Mouse (Mus musculus): Measurements from ENCODE around the gene Dusp11. TPM values are rescaled to one million over a fixed set of nuclear protein-coding genes. Genes with fewer than 3 reads are reported as not detected.
"Not testable (repeated sequence)": the region's sequence is repeated elsewhere in the genome, so short reads cannot be mapped to it uniquely, and the experiment has no call there.

Dusp11 gene
- polyA plus RNA-seq (2014; fragmentation: Nextera tagmentation; extraction: Ambion mirVana), result 35.2 and 44.3 TPM in 2 replicates

GRCm38 (mm10) chr6:85961101-85962091 lies at the start of gene Dusp11:
Dusp11 (minus strand) TSS chr6:85961667.
- H3K36me3 ChIP-seq (ENCODE audit: control insufficient read depth, insufficient read depth, low read length), result peaks cover 22% of the 10 kb centered on the region
- no peaks in the 10 kb centered on the region for H3K27me3 ChIP-seq (replicated peaks; ENCODE audit: control insufficient read depth, insufficient read depth, low read length)
- H3K9ac ChIP-seq (ENCODE audit: low read length), result peak within 1 kb of the TSS; percentile 90
- H3K4me1 ChIP-seq (ENCODE audit: control insufficient read depth, insufficient read depth, low read length), result peaks cover 6% of the 10 kb centered on the region
- no peaks in the 10 kb centered on the region for H3K9me3 ChIP-seq (replicated peaks; ENCODE audit: control insufficient read depth, low read length)
- DNase-seq (ENCODE audit: low spot score), result peak; percentile 97
- H3K4me3 ChIP-seq (ENCODE audit: low read depth, low read length), result peak within 1 kb of the TSS; percentile 84
- peak; percentile 99 for ATAC-seq
- peak within 1 kb of the TSS; percentile 70 for H3K4me2 ChIP-seq (ENCODE audit: low read length)
- peak within 1 kb of the TSS; percentile 88 for H3K27ac ChIP-seq (ENCODE audit: low read depth, low read length)
- under 1% methylated on average over 70 of the region's 70 CpGs for WGBS

- H3K27ac ChIP-seq (ENCODE audit: low read depth, low read length), result no peak overlapping the region
- no peak overlapping the region for H3K9ac ChIP-seq (ENCODE audit: low read length)
- H3K9me3 ChIP-seq (replicated peaks; ENCODE audit: control insufficient read depth, low read length), result no peaks in the 10 kb centered on the region
- peak; percentile 80 for DNase-seq (ENCODE audit: low spot score)
- H3K4me1 ChIP-seq (ENCODE audit: control insufficient read depth, insufficient read depth, low read length), result no peaks in the 10 kb centered on the region
- H3K4me2 ChIP-seq (ENCODE audit: low read length), result no peak overlapping the region
- H3K4me3 ChIP-seq (ENCODE audit: low read depth, low read length), result no peak overlapping the region
- no peaks in the 10 kb centered on the region for H3K27me3 ChIP-seq (replicated peaks; ENCODE audit: control insufficient read depth, insufficient read depth, low read length)
- no peaks in the 10 kb centered on the region for H3K36me3 ChIP-seq (ENCODE audit: control insufficient read depth, insufficient read depth, low read length)
- WGBS, result 39% methylated on average over 4 of the region's 4 CpGs
- peak; percentile 54; the same call in 1 of the 2 replicates for ATAC-seq
Measured at GRCm38 (mm10) chr6:86009980-86010379, 48.5 kb upstream of the Dusp11 start.

GRCm38 (mm10) chr6:86004271-86005148 lies 43.0 kb upstream of the Dusp11 start:
- Histone ChIP-seq H3K27me3 (replicated peaks; ENCODE audit: control insufficient read depth, insufficient read depth, low read length) (no peaks in the 10 kb centered on the region), H3K4me3 (ENCODE audit: low read depth, low read length) (no peak overlapping the region), H3K27ac (ENCODE audit: low read depth, low read length) (no peak overlapping the region), H3K9me3 (replicated peaks; ENCODE audit: control insufficient read depth, low read length) (no peaks in the 10 kb centered on the region), H3K9ac (ENCODE audit: low read length) (no peak overlapping the region), H3K4me2 (ENCODE audit: low read length) (peak overlapping the region; percentile 39; the same call in 1 of the 2 replicates), H3K4me1 (ENCODE audit: control insufficient read depth, insufficient read depth, low read length) (no peaks in the 10 kb centered on the region), H3K36me3 (ENCODE audit: control insufficient read depth, insufficient read depth, low read length) (no peaks in the 10 kb centered on the region)
- DNase-seq (ENCODE audit: low spot score), result peak; percentile 94
- WGBS, result 14% methylated on average over 18 of the region's 18 CpGs
- peak; percentile 92 for ATAC-seq

- Histone ChIP-seq H3K27ac (ENCODE audit: low read depth, low read length) (no peak overlapping the region), H3K4me2 (ENCODE audit: low read length) (no peak overlapping the region), H3K4me3 (ENCODE audit: low read depth, low read length) (no peak overlapping the region), H3K36me3 (ENCODE audit: control insufficient read depth, insufficient read depth, low read length) (no peaks in the 10 kb centered on the region), H3K9me3 (replicated peaks; ENCODE audit: control insufficient read depth, low read length) (no peaks in the 10 kb centered on the region), H3K27me3 (replicated peaks; ENCODE audit: control insufficient read depth, insufficient read depth, low read length) (no peaks in the 10 kb centered on the region), H3K9ac (ENCODE audit: low read length) (no peak overlapping the region), H3K4me1 (ENCODE audit: control insufficient read depth, insufficient read depth, low read length) (no peaks in the 10 kb centered on the region)
- ATAC-seq (no peak), DNase-seq (ENCODE audit: low spot score) (no peak)
- 72% methylated on average over 18 of the region's 18 CpGs for WGBS
Measured at GRCm38 (mm10) chr6:86003405-86003925, 42.0 kb upstream of the Dusp11 start.

GRCm38 (mm10) chr6:85990774-85991173 lies 29.3 kb upstream of the Dusp11 start:
- not testable (repeated sequence) for ATAC-seq; H3K27ac ChIP-seq (ENCODE audit: low read depth, low read length); H3K9ac ChIP-seq (ENCODE audit: low read length); H3K4me3 ChIP-seq (ENCODE audit: low read depth, low read length); H3K4me2 ChIP-seq (ENCODE audit: low read length); H3K36me3 ChIP-seq (ENCODE audit: control insufficient read depth, insufficient read depth, low read length); H3K27me3 ChIP-seq (replicated peaks; ENCODE audit: control insufficient read depth, insufficient read depth, low read length); DNase-seq (ENCODE audit: low spot score); H3K4me1 ChIP-seq (ENCODE audit: control insufficient read depth, insufficient read depth, low read length); H3K9me3 ChIP-seq (replicated peaks; ENCODE audit: control insufficient read depth, low read length)
- WGBS, result 93% methylated on average over 5 of the region's 5 CpGs

GRCm38 (mm10) chr6:85989570-85989969 lies 28.1 kb upstream of the Dusp11 start:
- ATAC-seq; H3K9ac ChIP-seq (ENCODE audit: low read length): not testable (repeated sequence)
- 86% methylated on average over 5 of the region's 5 CpGs for WGBS

GRCm38 (mm10) chr6:85984351-85984750 lies 22.9 kb upstream of the Dusp11 start:
- no peak overlapping the region for H3K9ac ChIP-seq (ENCODE audit: low read length)
- H3K4me1 ChIP-seq (ENCODE audit: control insufficient read depth, insufficient read depth, low read length), result no peaks in the 10 kb centered on the region
- WGBS, result 79% methylated on average over 8 of the region's 8 CpGs
- no peak overlapping the region for H3K4me3 ChIP-seq (ENCODE audit: low read depth, low read length)
- no peaks in the 10 kb centered on the region for H3K36me3 ChIP-seq (ENCODE audit: control insufficient read depth, insufficient read depth, low read length)
- DNase-seq (ENCODE audit: low spot score), result no peak
- H3K27ac ChIP-seq (ENCODE audit: low read depth, low read length), result no peak overlapping the region
- no peak overlapping the region for H3K4me2 ChIP-seq (ENCODE audit: low read length)
- no peaks in the 10 kb centered on the region for H3K9me3 ChIP-seq (replicated peaks; ENCODE audit: control insufficient read depth, low read length)
- H3K27me3 ChIP-seq (replicated peaks; ENCODE audit: control insufficient read depth, insufficient read depth, low read length), result no peaks in the 10 kb centered on the region
- ATAC-seq, result no peak

More at GRCm38 (mm10) chr6:85989570-85989969, 28.1 kb upstream of the Dusp11 start:
- not testable (repeated sequence) for H3K27ac ChIP-seq (ENCODE audit: low read depth, low read length); H3K27me3 ChIP-seq (replicated peaks; ENCODE audit: control insufficient read depth, insufficient read depth, low read length); H3K4me2 ChIP-seq (ENCODE audit: low read length); H3K4me3 ChIP-seq (ENCODE audit: low read depth, low read length); H3K9me3 ChIP-seq (replicated peaks; ENCODE audit: control insufficient read depth, low read length); H3K36me3 ChIP-seq (ENCODE audit: control insufficient read depth, insufficient read depth, low read length); H3K4me1 ChIP-seq (ENCODE audit: control insufficient read depth, insufficient read depth, low read length); DNase-seq (ENCODE audit: low spot score)

- H3K4me3 ChIP-seq (ENCODE audit: low read depth, low read length); DNase-seq (ENCODE audit: low spot score); H3K9me3 ChIP-seq (replicated peaks; ENCODE audit: control insufficient read depth, low read length); H3K4me1 ChIP-seq (ENCODE audit: control insufficient read depth, insufficient read depth, low read length); H3K4me2 ChIP-seq (ENCODE audit: low read length); H3K27me3 ChIP-seq (replicated peaks; ENCODE audit: control insufficient read depth, insufficient read depth, low read length); H3K36me3 ChIP-seq (ENCODE audit: control insufficient read depth, insufficient read depth, low read length); H3K9ac ChIP-seq (ENCODE audit: low read length); ATAC-seq; H3K27ac ChIP-seq (ENCODE audit: low read depth, low read length): not testable (repeated sequence)
- 72% methylated on average over 4 of the region's 4 CpGs for WGBS
Measured at GRCm38 (mm10) chr6:85978736-85979135, 17.3 kb upstream of the Dusp11 start.

Measured in forebrain, embryonic 14.5 days (tissue).